Mouse (Mus musculus) small intestine, adult 2 months (tissue): ENCODE measurements around the gene Ap2a1.

ENCODE experiments used
- CTCF ChIP-seq: fragments of 200-500 bp; IDR thresholded peaks from 2 replicates; pipeline ENCODE4 v1.5.1; 2012; ENCODE audit warnings: low read depth, mild to moderate bottlenecking, control low read depth, inconsistent platforms, low read length, moderate library complexity, mixed read lengths; ENCODE audit not compliant: insufficient replicate concordance, insufficient read length; ENCODE audit errors: extremely low read depth
- POLR2A ChIP-seq: fragments of 200-500 bp; IDR thresholded peaks from 2 replicates; pipeline ENCODE4 v1.6.1; 2012; ENCODE audit warnings: low read depth, mild to moderate bottlenecking, control low read depth, inconsistent platforms, low read length, moderate library complexity

GRCm38 (mm10) chr7:44922530-44922929 lies 6.8 kb downstream of the Ap2a1 start:
- TF ChIP-seq CTCF = no peak
- TF ChIP-seq POLR2A = no peak
